Mouse (Mus musculus): Measurements from ENCODE around the gene Ddx55. TPM values are rescaled to one million over a fixed set of nuclear protein-coding genes. Genes with fewer than 3 reads are reported as not detected.
"Not testable (repeated sequence)": the region's sequence is repeated elsewhere in the genome, so short reads cannot be mapped to it uniquely, and the experiment has no call there.

The Ddx55 gene
- polyA plus RNA-seq, 1 experiment from 2014 or later = 17.3 TPM

GRCm38 (mm10) chr5:124550737-124551136 is 1.9 kb upstream of the Ddx55 start:
- 88% methylated on average over 4 of the region's 4 CpGs for WGBS

DNA sequence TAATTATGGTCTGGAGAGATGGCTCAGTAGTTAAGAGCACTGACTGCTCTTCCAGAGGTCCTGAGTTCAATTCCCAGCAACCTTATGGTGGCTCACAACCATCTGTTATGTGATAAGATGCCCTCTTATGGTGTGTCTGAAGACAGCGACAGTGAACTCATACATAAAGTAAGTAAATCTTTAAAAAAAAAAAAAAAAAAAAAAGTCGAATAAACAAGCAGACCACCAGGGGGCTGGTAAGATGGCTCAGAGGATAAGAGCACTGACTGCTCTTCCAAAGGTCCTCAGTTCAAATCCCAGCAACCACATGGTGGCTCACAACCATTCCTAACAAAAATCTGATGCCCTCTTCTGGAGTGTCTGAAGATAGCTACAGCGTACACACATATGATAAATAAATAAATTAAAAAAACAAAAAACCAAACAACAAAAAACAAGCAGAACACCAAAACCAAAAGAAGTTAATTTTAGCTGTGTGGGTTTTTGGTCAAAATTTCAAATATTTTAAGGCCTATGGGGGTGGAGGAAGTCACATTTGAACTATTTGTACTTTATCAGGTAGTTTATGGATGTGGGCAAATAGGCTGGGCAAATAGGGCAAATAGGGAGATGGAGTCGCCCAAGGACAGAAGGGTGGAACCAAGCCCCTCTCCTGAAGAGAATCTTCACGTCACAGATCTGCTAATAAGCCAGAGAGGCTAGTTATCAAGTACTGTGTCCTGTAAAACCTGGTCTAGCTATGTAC is 1.1 kb upstream of the Ddx55 start:
- WGBS = 34% methylated on average over 5 of the region's 5 CpGs
- H3K4me2 ChIP-seq (replicated peaks; ENCODE audit: low read depth, low read length) = peak overlapping the region; percentile 74
- H3K4me1 ChIP-seq (ENCODE audit: control insufficient read depth, insufficient read depth, low read length); ATAC-seq (ENCODE audit: low FRiP score, low TSS enrichment); H3K27me3 ChIP-seq (ENCODE audit: control insufficient read depth, insufficient read depth, low read length); H3K9me3 ChIP-seq (ENCODE audit: control insufficient read depth, low read length): not testable (repeated sequence)
- peak overlapping the region; percentile 79 for H3K4me3 ChIP-seq (ENCODE audit: low read length)
- peak overlapping the region; percentile 65; the same call in 1 of the 2 replicates for H3K9ac ChIP-seq (ENCODE audit: low read depth, low read length)
- 0 out of 2 replicates have a peak overlapping the region, but pooled peaks have one; percentile 20 for H3K27ac ChIP-seq (ENCODE audit: low read depth, low read length)
- H3K36me3 ChIP-seq (ENCODE audit: control insufficient read depth, insufficient read depth, low read length) = peaks cover 42% of the 10 kb centered on the region

More at GRCm38 (mm10) chr5:124550737-124551136, 1.9 kb upstream of the Ddx55 start:
- H3K9ac ChIP-seq (ENCODE audit: low read depth, low read length); H3K4me2 ChIP-seq (replicated peaks; ENCODE audit: low read depth, low read length); H3K27me3 ChIP-seq (ENCODE audit: control insufficient read depth, insufficient read depth, low read length); ATAC-seq (ENCODE audit: low FRiP score, low TSS enrichment); H3K4me1 ChIP-seq (ENCODE audit: control insufficient read depth, insufficient read depth, low read length); H3K27ac ChIP-seq (ENCODE audit: low read depth, low read length); H3K9me3 ChIP-seq (ENCODE audit: control insufficient read depth, low read length); H3K4me3 ChIP-seq (ENCODE audit: low read length): not testable (repeated sequence)
- H3K36me3 ChIP-seq (ENCODE audit: control insufficient read depth, insufficient read depth, low read length) = peaks cover 45% of the 10 kb centered on the region

GRCm38 (mm10) chr5:124552094-124552472 is 581 bp upstream of the Ddx55 start:
- Histone ChIP-seq H3K9me3 (ENCODE audit: control insufficient read depth, low read length) (no peaks in the 10 kb centered on the region), H3K27ac (ENCODE audit: low read depth, low read length) (peak overlapping the region; percentile 20; the same call in 1 of the 2 replicates), H3K9ac (ENCODE audit: low read depth, low read length) (peak overlapping the region; percentile 65), H3K27me3 (ENCODE audit: control insufficient read depth, insufficient read depth, low read length) (no peaks in the 10 kb centered on the region), H3K4me3 (ENCODE audit: low read length) (peak overlapping the region; percentile 79), H3K4me1 (ENCODE audit: control insufficient read depth, insufficient read depth, low read length) (0 out of 2 replicates have a peak, but pooled peaks cover 3% of the 10 kb centered on the region), H3K36me3 (ENCODE audit: control insufficient read depth, insufficient read depth, low read length) (peaks cover 42% of the 10 kb centered on the region), H3K4me2 (replicated peaks; ENCODE audit: low read depth, low read length) (peak overlapping the region; percentile 74)
- ATAC-seq (ENCODE audit: low FRiP score, low TSS enrichment) = no peak
- 10% methylated on average over 9 of the region's 9 CpGs for WGBS

DNA sequence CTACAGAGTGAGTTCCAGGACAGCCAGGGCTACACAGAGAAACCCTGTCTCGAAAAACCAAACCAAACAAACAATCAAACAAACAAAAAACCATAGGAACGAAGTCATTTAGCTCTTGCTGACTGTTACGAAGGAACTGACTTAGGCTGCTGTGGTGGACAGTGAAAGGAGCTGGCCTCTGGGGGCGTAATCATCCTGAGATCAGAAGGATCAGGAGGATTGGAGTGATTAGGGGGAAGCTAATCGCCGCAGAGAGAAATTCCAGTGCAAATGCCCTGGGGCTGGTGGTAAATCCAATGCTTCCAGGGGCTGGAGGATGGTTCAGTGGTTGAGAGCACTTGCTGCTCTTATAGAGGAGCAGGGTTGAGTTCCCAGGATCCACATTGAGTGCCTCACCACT is 943 bp downstream of the Ddx55 start:
- Histone ChIP-seq H3K36me3 (ENCODE audit: control insufficient read depth, insufficient read depth, low read length) (peaks cover 40% of the 10 kb centered on the region), H3K27ac (ENCODE audit: low read depth, low read length) (no peak overlapping the region)
- WGBS = 75% methylated on average over 6 of the region's 6 CpGs

GRCm38 (mm10) chr5:124555145-124555544 is 2.5 kb downstream of the Ddx55 start:
- no peak for ATAC-seq (ENCODE audit: low FRiP score, low TSS enrichment)
- 0 out of 2 replicates have a peak, but pooled peaks cover 3% of the 10 kb centered on the region for H3K4me1 ChIP-seq (ENCODE audit: control insufficient read depth, insufficient read depth, low read length)
- no peaks in the 10 kb centered on the region for H3K9me3 ChIP-seq (ENCODE audit: control insufficient read depth, low read length)
- WGBS = 74% methylated on average over 1 of the region's 1 CpGs
- H3K36me3 ChIP-seq (ENCODE audit: control insufficient read depth, insufficient read depth, low read length) = peaks cover 49% of the 10 kb centered on the region
- no peak overlapping the region for H3K4me3 ChIP-seq (ENCODE audit: low read length)
- no peak overlapping the region for H3K27ac ChIP-seq (ENCODE audit: low read depth, low read length)
- H3K9ac ChIP-seq (ENCODE audit: low read depth, low read length) = no peak overlapping the region
- H3K27me3 ChIP-seq (ENCODE audit: control insufficient read depth, insufficient read depth, low read length) = no peaks in the 10 kb centered on the region
- H3K4me2 ChIP-seq (replicated peaks; ENCODE audit: low read depth, low read length) = no peak overlapping the region

More for the DNA sequence above, 943 bp downstream of the Ddx55 start:
- no peaks in the 10 kb centered on the region for H3K27me3 ChIP-seq (ENCODE audit: control insufficient read depth, insufficient read depth, low read length)
- H3K4me3 ChIP-seq (ENCODE audit: low read length) = peak overlapping the region; percentile 79
- peak overlapping the region; percentile 74; the same call in 1 of the 2 replicates for H3K4me2 ChIP-seq (replicated peaks; ENCODE audit: low read depth, low read length)
- H3K4me1 ChIP-seq (ENCODE audit: control insufficient read depth, insufficient read depth, low read length) = 0 out of 2 replicates have a peak, but pooled peaks cover 3% of the 10 kb centered on the region
- ATAC-seq (ENCODE audit: low FRiP score, low TSS enrichment) = no peak
- no peaks in the 10 kb centered on the region for H3K9me3 ChIP-seq (ENCODE audit: control insufficient read depth, low read length)
- no peak overlapping the region for H3K9ac ChIP-seq (ENCODE audit: low read depth, low read length)

DNA sequence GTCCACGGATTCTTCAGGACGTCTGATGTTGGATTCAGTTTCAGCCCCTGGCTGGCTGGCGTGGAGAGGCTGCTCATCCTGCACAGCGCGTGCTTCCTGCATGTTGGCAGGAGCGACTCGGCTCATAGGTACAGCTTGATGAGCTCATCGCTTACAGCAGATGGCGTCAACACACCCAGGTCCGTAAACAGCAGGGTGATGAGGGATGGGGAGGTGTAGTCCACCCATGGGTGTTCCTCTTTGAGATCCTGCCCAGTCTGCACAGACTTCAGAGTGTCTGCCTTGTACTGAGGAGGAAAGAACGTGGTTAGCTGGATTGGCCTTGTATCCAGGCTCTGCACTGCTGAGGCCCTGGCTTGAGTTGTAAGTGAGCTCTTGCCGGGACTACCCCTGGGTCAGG is 18.4 kb downstream of the Ddx55 start:
- H3K27me3 ChIP-seq (ENCODE audit: control insufficient read depth, insufficient read depth, low read length) = no peaks in the 10 kb centered on the region
- WGBS = 88% methylated on average over 12 of the region's 12 CpGs
- peaks cover 89% of the 10 kb centered on the region for H3K36me3 ChIP-seq (ENCODE audit: control insufficient read depth, insufficient read depth, low read length)
- H3K27ac ChIP-seq (ENCODE audit: low read depth, low read length) = no peak overlapping the region
- no peak overlapping the region for H3K4me3 ChIP-seq (ENCODE audit: low read length)
- H3K9ac ChIP-seq (ENCODE audit: low read depth, low read length) = no peak overlapping the region
- no peak overlapping the region for H3K4me2 ChIP-seq (replicated peaks; ENCODE audit: low read depth, low read length)
- H3K4me1 ChIP-seq (ENCODE audit: control insufficient read depth, insufficient read depth, low read length) = no peaks in the 10 kb centered on the region
- ATAC-seq (ENCODE audit: low FRiP score, low TSS enrichment) = no peak
- H3K9me3 ChIP-seq (ENCODE audit: control insufficient read depth, low read length) = no peaks in the 10 kb centered on the region

DNA sequence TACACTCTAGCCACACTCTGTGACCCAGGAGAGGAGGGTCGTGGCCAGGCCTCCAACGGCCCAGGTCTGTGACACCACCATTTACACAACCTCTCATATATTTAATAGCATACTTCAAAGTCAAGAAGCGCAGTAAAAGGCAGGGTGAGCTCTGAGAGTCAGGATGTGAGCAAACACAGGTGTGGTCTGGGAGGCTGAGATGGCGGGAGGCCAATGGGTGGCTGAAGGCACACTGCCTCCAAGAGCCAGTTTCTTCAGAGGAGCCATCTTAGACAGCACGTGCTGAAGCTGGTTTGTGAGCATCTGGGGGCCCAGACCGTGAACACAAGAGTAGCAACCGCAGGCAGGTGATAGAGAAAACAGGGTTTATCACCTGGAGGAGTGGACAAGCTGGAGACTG is 22.8 kb downstream of the Ddx55 start:
- H3K4me1 ChIP-seq (ENCODE audit: control insufficient read depth, insufficient read depth, low read length) = peaks cover 10% of the 10 kb centered on the region; the same call in 1 of the 2 replicates
- no peak overlapping the region for H3K27ac ChIP-seq (ENCODE audit: low read depth, low read length)
- H3K4me2 ChIP-seq (replicated peaks; ENCODE audit: low read depth, low read length) = no peak overlapping the region
- H3K27me3 ChIP-seq (ENCODE audit: control insufficient read depth, insufficient read depth, low read length) = no peaks in the 10 kb centered on the region
- no peak for ATAC-seq (ENCODE audit: low FRiP score, low TSS enrichment)
- 81% methylated on average over 7 of the region's 7 CpGs for WGBS
- H3K4me3 ChIP-seq (ENCODE audit: low read length) = no peak overlapping the region
- no peak overlapping the region for H3K9ac ChIP-seq (ENCODE audit: low read depth, low read length)
- H3K9me3 ChIP-seq (ENCODE audit: control insufficient read depth, low read length) = no peaks in the 10 kb centered on the region
- H3K36me3 ChIP-seq (ENCODE audit: control insufficient read depth, insufficient read depth, low read length) = peaks cover 73% of the 10 kb centered on the region

GRCm38 (mm10) chr5:124578633-124579317 is 26.1 kb downstream of the Ddx55 start, which contains the start of the genes Eif2b1 and Gtf2h3:
Gene Eif2b1, minus strand, starts transcription at chr5:124579131.
Gene Gtf2h3, plus strand, starts transcription at chr5:124579140.
- ATAC-seq (ENCODE audit: low FRiP score, low TSS enrichment) = peak; percentile 89
- peak within 1 kb of the TSS; percentile 66 for H3K4me3 ChIP-seq (ENCODE audit: low read length)
- WGBS = under 1% methylated on average over 51 of the region's 51 CpGs
- peak within 1 kb of the TSS; percentile 81 for H3K4me2 ChIP-seq (replicated peaks; ENCODE audit: low read depth, low read length)
- H3K27me3 ChIP-seq (ENCODE audit: control insufficient read depth, insufficient read depth, low read length) = no peaks in the 10 kb centered on the region
- H3K9me3 ChIP-seq (ENCODE audit: control insufficient read depth, low read length) = no peaks in the 10 kb centered on the region
- H3K27ac ChIP-seq (ENCODE audit: low read depth, low read length) = no peak within 1 kb of the TSS
- peaks cover 10% of the 10 kb centered on the region; the same call in 1 of the 2 replicates for H3K4me1 ChIP-seq (ENCODE audit: control insufficient read depth, insufficient read depth, low read length)
- peak within 1 kb of the TSS; percentile 65 for H3K9ac ChIP-seq (ENCODE audit: low read depth, low read length)
- peaks cover 41% of the 10 kb centered on the region for H3K36me3 ChIP-seq (ENCODE audit: control insufficient read depth, insufficient read depth, low read length)

DNA sequence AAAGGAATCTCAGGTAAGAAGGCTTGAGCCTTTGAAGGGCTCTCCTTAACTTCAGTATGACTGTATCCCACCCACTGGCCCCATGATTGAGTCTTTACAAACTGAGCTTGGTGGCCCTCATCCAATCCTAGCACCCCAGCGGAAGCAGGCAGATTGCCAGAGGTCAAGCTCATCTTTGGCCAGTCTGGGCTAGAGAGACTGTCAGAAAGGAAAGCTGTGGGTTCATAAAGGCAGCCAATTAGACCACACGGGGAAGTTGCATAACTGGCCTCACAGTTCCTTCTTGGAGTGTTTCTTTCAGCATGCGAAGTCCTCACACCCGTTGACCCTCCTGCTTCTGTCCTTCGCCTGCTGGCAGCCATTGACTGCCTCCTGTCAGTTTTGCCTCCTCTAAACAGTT is 29.9 kb downstream of the Ddx55 start:
- ATAC-seq (ENCODE audit: low FRiP score, low TSS enrichment) = no peak
- H3K27ac ChIP-seq (ENCODE audit: low read depth, low read length) = no peak overlapping the region

More for the DNA sequence above, 29.9 kb downstream of the Ddx55 start:
- Histone ChIP-seq H3K4me2 (replicated peaks; ENCODE audit: low read depth, low read length) (no peak overlapping the region), H3K27me3 (ENCODE audit: control insufficient read depth, insufficient read depth, low read length) (no peaks in the 10 kb centered on the region), H3K9me3 (ENCODE audit: control insufficient read depth, low read length) (no peaks in the 10 kb centered on the region), H3K36me3 (ENCODE audit: control insufficient read depth, insufficient read depth, low read length) (peaks cover 29% of the 10 kb centered on the region), H3K4me1 (ENCODE audit: control insufficient read depth, insufficient read depth, low read length) (peaks cover 10% of the 10 kb centered on the region; the same call in 1 of the 2 replicates), H3K9ac (ENCODE audit: low read depth, low read length) (no peak overlapping the region), H3K4me3 (ENCODE audit: low read length) (no peak overlapping the region)
- 92% methylated on average over 5 of the region's 5 CpGs for WGBS

Measured in kidney, embryonic 14.5 days (tissue).